Mouse (Mus musculus) frontal cortex, postnatal 14 days (tissue): ENCODE measurements around the gene Gm40460.
"Not testable (repeated sequence)": the region's sequence is repeated elsewhere in the genome, so short reads cannot be mapped to it uniquely, and the experiment has no call there.

Experiments used
- DNase-seq, 2 experiments: peaks; one replicate each; pipeline ENCODE4 v3.0.0; 2022; ENCODE audit warnings: low spot score in 2 of 2

Gene Gm40460

GRCm38 (mm10) chr7:142240978-142241377 is at the start of gene Gm40460:
Gene Gm40460, minus strand, starts transcription at chr7:142241078.
- no peak for DNase-seq

- not testable (repeated sequence) for DNase-seq
Measured at GRCm38 (mm10) chr7:142285910-142286612, 45.2 kb upstream of the Gm40460 start.

- DNase-seq = peak in 1 of 2 experiments; percentile 8
Measured at GRCm38 (mm10) chr7:142285130-142285835, 44.4 kb upstream of the Gm40460 start.

- peak; percentile 72 to 91 for DNase-seq
Measured at GRCm38 (mm10) chr7:142284615-142285080, 43.8 kb upstream of the Gm40460 start.

GRCm38 (mm10) chr7:142284023-142284591 is 43.2 kb upstream of the Gm40460 start:
- DNase-seq = peak; percentile 11 to 28

GRCm38 (mm10) chr7:142282847-142283246 is 42.0 kb upstream of the Gm40460 start:
- not testable (repeated sequence) for DNase-seq

- not testable (repeated sequence) for DNase-seq
Measured at GRCm38 (mm10) chr7:142279291-142279690, 38.4 kb upstream of the Gm40460 start.

DNA sequence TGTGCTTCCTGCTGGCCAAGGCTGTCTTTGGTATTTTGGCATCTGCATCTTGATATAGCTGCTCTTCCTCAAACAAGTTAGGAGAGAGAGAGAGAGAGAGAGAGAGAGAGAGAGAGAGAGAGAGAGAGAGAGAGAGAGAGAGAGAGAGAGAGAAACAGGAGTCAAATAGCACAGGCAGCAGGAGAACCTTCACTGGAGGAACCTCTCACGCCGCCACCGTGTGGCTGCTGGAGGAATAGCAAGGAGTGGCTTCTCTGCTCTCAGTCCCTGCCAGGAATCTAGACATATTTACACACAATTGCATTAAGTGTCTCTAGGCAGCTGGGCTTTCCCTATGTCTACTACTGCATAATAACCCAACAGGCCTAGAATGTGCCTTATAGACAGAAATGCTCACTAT is 37.3 kb upstream of the Gm40460 start:
- DNase-seq = peak in 1 of 2 experiments; percentile 50

GRCm38 (mm10) chr7:142274263-142274662 is 33.4 kb upstream of the Gm40460 start, which contains the start of gene Gm4559:
Gene Gm4559, minus strand, starts transcription at chr7:142274363.
- DNase-seq = not testable (repeated sequence)

GRCm38 (mm10) chr7:142258254-142258653 is 17.4 kb upstream of the Gm40460 start, which contains the start of gene Gm2431:
Gene Gm2431, minus strand, starts transcription at chr7:142258354.
- DNase-seq = not testable (repeated sequence)

GRCm38 (mm10) chr7:142255517-142255916 is 14.6 kb upstream of the Gm40460 start:
- DNase-seq = peak in 1 of 2 experiments; percentile 18

DNA sequence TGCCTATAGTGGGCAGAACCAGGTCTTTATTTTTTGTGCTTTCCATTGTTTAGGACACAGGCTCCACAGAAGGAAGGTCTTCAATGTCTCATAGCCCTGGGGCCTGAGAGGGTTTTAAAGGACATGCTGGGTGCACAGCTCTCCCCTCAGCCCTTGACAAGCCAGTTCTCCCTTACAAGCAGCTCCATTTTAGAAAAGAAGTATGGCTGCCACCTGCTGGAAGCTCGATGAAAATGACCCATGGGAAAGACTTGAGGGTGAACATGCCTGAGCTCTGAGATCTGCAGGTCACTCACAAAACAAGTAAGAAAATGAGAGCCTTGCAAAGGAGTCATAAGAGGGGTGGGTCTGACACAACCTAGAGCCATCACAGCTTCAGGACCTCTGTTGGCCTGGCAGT is 8.9 kb upstream of the Gm40460 start:
- DNase-seq = peak in 1 of 2 experiments; percentile 31

- DNase-seq = no peak
Measured at GRCm38 (mm10) chr7:142231540-142231939, 9.3 kb downstream of the Gm40460 start.

- not testable (repeated sequence) for DNase-seq
Measured at GRCm38 (mm10) chr7:142229871-142230270, 11.0 kb downstream of the Gm40460 start, which contains the start of gene Krtap5-5. Gene Krtap5-5, minus strand, starts transcription at chr7:142229971.

DNA sequence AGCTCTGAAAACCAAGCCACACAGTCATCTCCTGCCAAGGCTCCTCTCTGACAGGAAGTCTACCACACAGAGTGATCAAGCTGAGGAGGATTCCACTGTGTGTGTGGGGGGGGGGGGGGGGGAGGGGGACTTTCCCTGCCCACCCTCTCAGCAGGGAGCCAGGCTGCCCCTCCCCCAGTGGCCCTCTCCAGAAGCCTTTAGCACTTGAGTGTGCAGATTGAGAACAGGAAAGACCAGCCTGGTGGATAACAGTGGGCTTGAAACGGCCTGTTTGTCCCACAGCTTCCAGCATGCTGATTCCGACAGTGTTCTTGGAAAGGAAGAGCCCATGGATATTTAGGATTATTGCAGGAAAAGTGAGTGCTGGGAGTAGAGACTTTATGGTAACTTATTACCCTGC is 16.4 kb downstream of the Gm40460 start:
- DNase-seq = no peak

GRCm38 (mm10) chr7:142212136-142212535 is 28.7 kb downstream of the Gm40460 start:
- DNase-seq = not testable (repeated sequence)

GRCm38 (mm10) chr7:142211559-142211958 is 29.3 kb downstream of the Gm40460 start, which contains the start of gene Gm7579:
Gene Gm7579, plus strand, starts transcription at chr7:142211859.
- DNase-seq = no peak

- not testable (repeated sequence) for DNase-seq
Measured at GRCm38 (mm10) chr7:142206891-142207290, 34.0 kb downstream of the Gm40460 start.

DNA sequence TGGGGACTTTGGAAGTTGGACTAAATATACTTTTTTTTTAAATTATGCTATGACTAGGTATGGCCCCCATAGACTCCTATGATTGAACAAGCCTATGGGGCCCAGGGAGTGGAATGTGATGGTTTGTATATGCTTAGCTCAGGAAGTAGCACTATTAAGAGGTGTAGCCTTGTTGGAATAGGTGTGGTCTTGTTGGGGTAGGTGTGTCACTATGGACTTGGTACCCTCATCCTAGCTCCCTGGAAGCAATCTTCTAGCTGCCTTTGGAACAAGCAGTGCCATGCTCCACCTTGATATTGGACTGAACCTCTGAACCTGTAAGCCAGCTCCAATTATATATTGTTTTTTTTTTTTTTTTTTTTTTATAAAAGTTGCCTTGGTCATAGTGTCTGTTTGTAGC is 35.4 kb downstream of the Gm40460 start:
- no peak for DNase-seq

DNA sequence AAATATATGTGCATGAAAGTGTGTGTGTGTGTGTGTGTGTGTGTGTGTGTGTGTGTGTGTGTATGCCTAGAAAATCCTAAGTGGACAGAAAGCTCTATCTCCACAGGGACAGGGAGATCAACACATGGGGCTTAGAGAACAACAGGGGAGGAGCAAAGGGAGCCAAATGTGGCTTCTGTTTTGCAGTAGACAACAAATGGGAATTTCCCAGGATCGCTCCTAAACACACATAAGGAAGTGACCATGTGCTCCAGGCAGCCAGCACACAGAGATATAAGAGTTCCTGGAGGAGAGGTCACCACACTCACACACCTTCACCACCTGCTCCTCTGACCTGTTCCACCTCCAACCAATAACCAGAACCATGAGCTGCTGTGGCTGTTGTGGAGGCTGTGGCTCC is 39.8 kb downstream of the Gm40460 start, which contains the start of gene Krtap5-3:
Krtap5-3 (plus strand) TSS at position 301 of the 400 bp plus-strand sequence.
- no peak for DNase-seq

DNA sequence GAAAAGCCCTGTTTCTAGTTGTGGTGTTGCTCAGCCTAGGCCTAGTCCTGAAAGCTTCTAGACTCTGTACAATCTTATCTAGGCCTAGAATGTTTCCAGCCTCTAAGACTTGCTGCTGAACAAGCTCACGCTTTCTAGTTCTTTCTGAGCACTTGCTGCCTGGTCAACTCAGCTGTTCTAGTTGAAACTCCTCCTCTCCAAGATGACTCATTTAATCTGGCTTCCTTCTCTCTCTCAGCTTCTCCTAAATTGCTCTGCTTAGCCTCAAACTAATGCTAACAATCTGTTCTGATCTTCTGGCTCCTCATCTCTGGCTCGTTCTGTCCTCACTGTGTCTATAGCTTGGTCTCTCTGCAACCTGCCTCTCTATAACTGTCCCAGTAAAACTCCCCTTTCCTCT is 42.1 kb downstream of the Gm40460 start:
- DNase-seq = no peak
